Mouse (Mus musculus) hindbrain, embryonic 10.5 days (tissue): Measurements from ENCODE around the gene Map7d3. TPM values are rescaled to one million over a fixed set of nuclear protein-coding genes. Genes with fewer than 3 reads are reported as not detected.

Experiments
- DNase-seq: peaks from one replicate; pipeline ENCODE4 v3.0.0-alpha.2; 2017; ENCODE audit warnings: low spot score
- H3K27ac ChIP-seq: fragments of 300-500 bp; sonication (generic); 2 replicates; pipeline ENCODE4 v1.5.1; 2016; ENCODE audit warnings: mild to moderate bottlenecking, moderate library complexity
- H3K27me3 ChIP-seq: fragments of 300-500 bp; sonication (generic); 2 replicates; pipeline ENCODE4 v1.6.1; 2016; ENCODE audit warnings: mild to moderate bottlenecking; ENCODE audit not compliant: poor library complexity, insufficient read depth, severe bottlenecking
- H3K36me3 ChIP-seq: fragments of 300-500 bp; sonication (generic); 2 replicates; pipeline ENCODE4 v1.6.1; 2016; ENCODE audit warnings: mild to moderate bottlenecking, moderate library complexity
- H3K4me1 ChIP-seq: fragments of 300-500 bp; sonication (generic); replicated peaks from 2 replicates; pipeline ENCODE4 v1.6.1; 2016; ENCODE audit warnings: mild to moderate bottlenecking
- H3K4me3 ChIP-seq: fragments of 300-500 bp; sonication (generic); 2 replicates; pipeline ENCODE4 v1.5.1; 2016; ENCODE audit warnings: mild to moderate bottlenecking, moderate library complexity
- H3K9me3 ChIP-seq: fragments of 300-500 bp; sonication (generic); 2 replicates; pipeline ENCODE4 v1.6.1; 2016; ENCODE audit warnings: mild to moderate bottlenecking, moderate library complexity
- WGBS: fragments of 180-500 bp; shearing (Covaris S2); methylation state at CpG from one replicate; pipeline ENCODE4 v1.1.7; 2016; 5-methylcytosine and 5-hydroxymethylcytosine counted together
- polyA plus RNA-seq: library from polyadenylated mRNA; unstranded; fragments of >200 nt; fragmentation: Nextera tagmentation; extraction: Ambion mirVana; gene quantifications from 2 replicates; pipeline ENCODE4 v1.2.1, GENCODE M21; 2016

Gene Map7d3
- 2.1 and 2.4 TPM in 2 replicates for polyA plus RNA-seq

DNA sequence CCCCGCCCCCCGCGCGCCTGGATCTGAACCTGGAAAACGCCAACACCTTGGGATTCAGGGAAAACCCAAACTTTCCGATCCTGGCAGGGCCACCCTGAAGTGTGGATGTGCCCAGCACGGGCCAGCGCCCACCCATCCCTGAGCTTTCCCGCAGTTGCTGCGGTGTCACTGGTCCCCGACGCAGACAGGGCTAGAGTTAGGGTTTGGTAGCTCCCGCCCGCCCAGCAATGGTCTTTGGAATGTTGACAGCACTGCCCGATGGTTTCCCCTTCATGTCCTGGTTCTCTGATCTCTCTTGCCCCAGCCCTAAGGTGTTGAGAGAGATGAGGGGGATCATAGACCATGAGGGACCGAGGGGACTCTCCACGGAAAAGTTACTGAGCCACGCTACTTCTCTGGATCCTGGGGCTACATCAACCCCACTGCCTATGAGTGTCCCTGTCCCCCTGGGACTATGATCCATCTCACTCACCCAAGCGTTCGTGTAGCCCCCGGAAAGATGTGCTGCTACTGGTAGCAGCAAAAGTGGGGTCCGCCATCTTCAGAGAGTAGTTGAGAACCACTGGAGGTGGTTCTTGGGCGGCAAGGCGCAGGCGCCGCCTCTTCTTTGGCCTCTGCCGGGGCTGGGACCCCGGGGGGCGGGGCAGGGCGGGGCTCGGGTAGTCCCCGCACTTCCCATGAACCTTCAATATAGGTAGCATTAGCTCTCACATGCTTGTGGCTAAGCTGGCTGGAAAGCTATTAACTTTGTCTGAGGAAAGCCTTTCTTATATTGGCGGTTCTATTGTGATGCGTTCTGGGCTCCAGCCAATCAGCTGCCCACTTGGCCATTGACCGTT lies at the start of gene Map7d3:
Gene Map7d3, minus strand, starts transcription at position 562 of the 839 bp plus-strand sequence.
- Histone ChIP-seq H3K27me3 (no peaks in the 10 kb centered on the region), H3K27ac (peak within 1 kb of the TSS; percentile 70; the same call in 1 of the 2 replicates), H3K4me3 (peak within 1 kb of the TSS; percentile 57), H3K9me3 (no peaks in the 10 kb centered on the region), H3K36me3 (no peaks in the 10 kb centered on the region), H3K4me1 (no peaks in the 10 kb centered on the region)
- DNase-seq: peak; percentile 38
- WGBS: 26% methylated on average over 35 of the region's 35 CpGs

DNA sequence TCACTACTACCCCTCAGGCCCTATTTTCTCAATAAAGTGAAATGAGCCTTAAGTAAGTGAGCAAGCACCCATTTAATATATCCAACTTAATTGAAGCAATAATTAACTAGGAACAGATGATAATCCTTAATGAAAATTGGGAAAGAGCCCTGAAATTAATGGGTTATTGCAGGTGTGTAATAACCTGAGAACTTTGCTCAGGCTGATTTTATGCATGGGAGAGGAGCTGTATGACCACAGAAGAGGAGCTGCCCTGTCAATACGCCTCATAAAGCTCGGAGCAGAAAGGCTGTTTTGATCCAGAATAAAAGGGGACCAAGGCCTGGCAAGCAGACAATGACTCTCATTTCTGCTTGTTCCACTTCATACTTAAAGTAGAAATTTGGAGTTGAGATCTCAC lies 47.7 kb upstream of the Map7d3 start, which contains the start of gene Adgrg4:
Gene Adgrg4, plus strand, starts transcription at position 301 of the 400 bp plus-strand sequence.
- H3K36me3 ChIP-seq: no peaks in the 10 kb centered on the region
- WGBS: 81% methylated on average over 2 of the region's 2 CpGs
- no peak for DNase-seq

DNA sequence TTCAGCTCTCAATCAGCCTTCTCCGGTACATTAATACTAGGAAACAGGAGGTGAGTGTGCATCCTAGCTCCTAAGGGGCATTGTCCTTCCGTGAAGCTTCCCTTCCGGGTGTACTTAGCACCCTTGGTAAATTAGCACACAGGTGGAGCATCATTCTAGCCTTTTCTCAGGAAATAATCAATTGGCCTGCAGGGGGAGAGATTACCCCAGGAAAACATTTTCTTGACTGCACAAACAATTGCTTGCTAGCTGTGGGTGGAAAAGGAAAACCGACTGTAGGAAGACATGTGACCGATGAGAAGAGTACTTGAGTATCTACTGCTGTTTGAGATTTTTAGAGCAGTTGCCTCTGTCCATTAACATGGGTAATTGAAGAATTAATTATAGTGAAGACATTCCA lies 19.1 kb upstream of the Map7d3 start:
- no peaks in the 10 kb centered on the region for H3K36me3 ChIP-seq
- DNase-seq: no peak
- no peaks in the 10 kb centered on the region for H3K9me3 ChIP-seq
- WGBS: 79% methylated on average over 5 of the region's 5 CpGs
- H3K4me3 ChIP-seq: no peak overlapping the region
- no peak overlapping the region for H3K27ac ChIP-seq
- no peaks in the 10 kb centered on the region for H3K27me3 ChIP-seq
- no peaks in the 10 kb centered on the region for H3K4me1 ChIP-seq

More for the DNA sequence above, 47.7 kb upstream of the Map7d3 start, which contains the start of gene Adgrg4:
- no peaks in the 10 kb centered on the region for H3K4me1 ChIP-seq
- no peaks in the 10 kb centered on the region for H3K27me3 ChIP-seq
- H3K9me3 ChIP-seq: no peaks in the 10 kb centered on the region
- no peak within 1 kb of the TSS for H3K27ac ChIP-seq
- H3K4me3 ChIP-seq: no peak within 1 kb of the TSS

DNA sequence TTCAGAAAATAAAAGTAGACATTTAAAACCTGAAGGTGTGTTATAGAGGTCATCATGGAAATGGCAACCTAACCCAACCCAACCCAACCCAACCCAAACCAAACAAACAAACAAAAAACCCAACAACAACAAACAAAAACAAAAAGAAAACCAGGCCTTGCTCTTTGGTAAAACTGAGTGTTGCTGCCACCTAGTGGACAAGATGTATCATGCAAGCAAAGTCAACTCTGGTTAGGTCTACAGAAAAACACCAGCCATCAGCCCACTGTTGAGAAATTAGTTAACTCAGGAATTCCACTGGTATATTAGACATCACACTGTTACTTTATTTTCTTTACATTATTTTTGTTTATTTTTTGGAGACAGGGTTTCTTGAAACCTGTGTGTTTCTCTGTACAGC lies 17.2 kb upstream of the Map7d3 start:
- Histone ChIP-seq H3K36me3 (no peaks in the 10 kb centered on the region), H3K9me3 (no peaks in the 10 kb centered on the region), H3K4me3 (no peak overlapping the region), H3K27ac (no peak overlapping the region), H3K4me1 (no peaks in the 10 kb centered on the region), H3K27me3 (no peaks in the 10 kb centered on the region)
- DNase-seq: peak; percentile 6

DNA sequence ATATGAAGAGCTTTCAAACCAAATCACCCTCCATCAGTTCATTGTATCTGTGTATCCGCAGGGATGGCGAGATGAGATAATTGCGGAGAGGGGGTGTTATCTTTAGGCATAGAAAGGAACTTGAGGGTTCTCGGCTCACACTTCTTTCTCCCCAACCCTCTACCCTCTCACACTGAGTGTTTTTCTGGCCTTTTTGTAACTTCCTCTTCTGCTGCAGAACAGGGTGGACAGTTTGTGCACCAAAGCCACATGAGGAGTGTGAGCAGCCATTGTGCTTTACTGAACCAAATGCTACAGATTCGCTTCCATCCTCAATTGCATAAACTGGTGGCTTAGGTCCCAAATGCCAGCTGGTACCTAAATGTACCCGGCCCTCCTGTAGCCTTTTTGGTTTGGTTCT lies 13.7 kb upstream of the Map7d3 start:
- no peaks in the 10 kb centered on the region for H3K9me3 ChIP-seq
- H3K4me3 ChIP-seq: no peak overlapping the region
- no peaks in the 10 kb centered on the region for H3K27me3 ChIP-seq
- H3K27ac ChIP-seq: no peak overlapping the region
- H3K4me1 ChIP-seq: no peaks in the 10 kb centered on the region
- H3K36me3 ChIP-seq: no peaks in the 10 kb centered on the region
- WGBS: 85% methylated on average over 6 of the region's 6 CpGs
- DNase-seq: no peak

DNA sequence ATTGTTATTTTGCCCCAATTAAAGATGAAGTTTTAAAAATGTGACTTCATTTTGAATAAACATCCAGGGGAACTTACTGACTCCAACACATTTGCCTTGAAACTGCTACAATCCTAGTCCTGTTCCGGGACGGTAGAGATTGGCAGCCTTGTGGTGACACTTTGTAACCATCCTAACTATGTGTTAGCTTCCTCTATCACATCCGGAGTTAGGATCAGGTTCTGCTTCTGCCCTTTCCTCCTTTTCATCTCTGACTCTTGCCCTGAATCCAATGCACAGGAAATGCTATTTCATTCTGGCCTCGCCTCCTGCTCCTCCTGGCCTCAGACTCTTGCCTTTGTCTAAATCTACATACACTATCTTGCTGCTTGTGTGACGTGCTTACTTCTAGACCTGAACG lies 5.4 kb upstream of the Map7d3 start:
- DNase-seq: no peak
- Histone ChIP-seq H3K36me3 (no peaks in the 10 kb centered on the region), H3K27me3 (no peaks in the 10 kb centered on the region), H3K4me1 (no peaks in the 10 kb centered on the region), H3K27ac (no peak overlapping the region), H3K9me3 (no peaks in the 10 kb centered on the region), H3K4me3 (no peak overlapping the region)
- 81% methylated on average over 6 of the region's 6 CpGs for WGBS

DNA sequence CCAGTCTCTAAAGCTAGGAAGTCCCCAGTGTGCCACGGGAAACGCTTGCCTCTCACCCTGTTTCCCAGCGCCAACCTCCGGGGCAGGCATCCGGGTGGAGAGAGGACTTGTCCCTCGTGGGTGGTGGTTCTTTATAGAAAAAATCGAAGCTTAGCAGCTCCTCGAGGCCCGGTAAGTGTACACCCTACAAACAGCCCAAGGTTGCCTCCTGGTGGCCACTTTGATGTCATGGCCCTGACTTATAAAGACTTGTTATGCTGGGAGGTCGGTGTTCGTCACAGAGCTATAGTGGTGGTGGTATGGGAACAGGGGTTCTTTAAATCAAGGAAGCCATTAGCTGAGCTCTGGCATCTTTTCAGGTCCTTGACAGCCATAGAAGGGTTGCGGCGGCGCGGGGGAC lies 30.9 kb downstream of the Map7d3 start:
- H3K4me1 ChIP-seq: no peaks in the 10 kb centered on the region
- peak; percentile 34 for DNase-seq
- no peak overlapping the region for H3K4me3 ChIP-seq
- no peak overlapping the region for H3K27ac ChIP-seq
- H3K36me3 ChIP-seq: peaks cover 41% of the 10 kb centered on the region
- no peaks in the 10 kb centered on the region for H3K27me3 ChIP-seq
- 53% methylated on average over 15 of the region's 15 CpGs for WGBS
- no peaks in the 10 kb centered on the region for H3K9me3 ChIP-seq

DNA sequence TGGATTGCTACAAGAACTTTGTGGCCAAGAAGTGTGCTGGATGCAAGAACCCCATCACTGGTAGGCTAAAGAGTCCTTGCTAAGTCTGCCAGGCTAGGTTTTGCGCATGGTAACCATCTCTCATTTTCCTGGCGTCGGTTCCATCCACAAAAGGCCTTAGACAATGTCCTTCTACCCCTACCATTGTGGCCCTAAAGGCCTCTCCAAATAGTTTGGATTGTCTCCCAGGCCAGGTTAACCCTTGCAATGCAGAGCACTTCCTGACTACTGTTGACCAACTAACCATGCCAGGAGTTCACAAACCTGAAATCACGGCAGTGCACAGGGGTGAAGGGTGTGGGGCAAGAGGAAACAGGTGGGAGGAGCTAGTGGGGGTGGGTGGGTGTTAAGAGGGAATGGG lies 31.5 kb downstream of the Map7d3 start:
- no peak for DNase-seq
- no peaks in the 10 kb centered on the region for H3K9me3 ChIP-seq
- no peaks in the 10 kb centered on the region for H3K4me1 ChIP-seq
- no peaks in the 10 kb centered on the region for H3K27me3 ChIP-seq
- no peak overlapping the region for H3K27ac ChIP-seq
- peaks cover 41% of the 10 kb centered on the region for H3K36me3 ChIP-seq
- 80% methylated on average over 4 of the region's 4 CpGs for WGBS
- no peak overlapping the region for H3K4me3 ChIP-seq

DNA sequence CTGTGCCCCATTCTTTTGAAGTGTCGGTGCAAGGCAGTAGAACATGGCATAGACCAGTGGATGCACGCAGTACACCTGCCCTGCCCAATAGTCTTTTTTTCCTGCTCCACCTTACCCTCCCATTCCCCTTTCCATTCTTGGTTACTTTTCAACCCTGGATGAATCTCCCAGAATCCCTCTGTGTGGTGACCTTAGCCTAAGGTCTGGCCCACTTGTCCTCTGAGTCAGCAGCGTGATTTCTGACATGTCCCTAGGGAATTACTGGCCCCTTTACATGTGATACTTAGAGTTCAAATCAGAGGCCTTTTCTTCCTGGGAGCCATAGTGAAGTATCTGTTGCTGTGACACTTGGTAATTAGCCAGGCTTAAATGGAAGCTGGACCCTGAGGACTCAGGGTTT lies 34.6 kb downstream of the Map7d3 start:
- Histone ChIP-seq H3K4me1 (no peaks in the 10 kb centered on the region), H3K36me3 (peaks cover 29% of the 10 kb centered on the region), H3K9me3 (no peaks in the 10 kb centered on the region), H3K27ac (no peak overlapping the region), H3K4me3 (no peak overlapping the region), H3K27me3 (no peaks in the 10 kb centered on the region)
- 83% methylated on average over 3 of the region's 3 CpGs for WGBS
- no peak for DNase-seq

DNA sequence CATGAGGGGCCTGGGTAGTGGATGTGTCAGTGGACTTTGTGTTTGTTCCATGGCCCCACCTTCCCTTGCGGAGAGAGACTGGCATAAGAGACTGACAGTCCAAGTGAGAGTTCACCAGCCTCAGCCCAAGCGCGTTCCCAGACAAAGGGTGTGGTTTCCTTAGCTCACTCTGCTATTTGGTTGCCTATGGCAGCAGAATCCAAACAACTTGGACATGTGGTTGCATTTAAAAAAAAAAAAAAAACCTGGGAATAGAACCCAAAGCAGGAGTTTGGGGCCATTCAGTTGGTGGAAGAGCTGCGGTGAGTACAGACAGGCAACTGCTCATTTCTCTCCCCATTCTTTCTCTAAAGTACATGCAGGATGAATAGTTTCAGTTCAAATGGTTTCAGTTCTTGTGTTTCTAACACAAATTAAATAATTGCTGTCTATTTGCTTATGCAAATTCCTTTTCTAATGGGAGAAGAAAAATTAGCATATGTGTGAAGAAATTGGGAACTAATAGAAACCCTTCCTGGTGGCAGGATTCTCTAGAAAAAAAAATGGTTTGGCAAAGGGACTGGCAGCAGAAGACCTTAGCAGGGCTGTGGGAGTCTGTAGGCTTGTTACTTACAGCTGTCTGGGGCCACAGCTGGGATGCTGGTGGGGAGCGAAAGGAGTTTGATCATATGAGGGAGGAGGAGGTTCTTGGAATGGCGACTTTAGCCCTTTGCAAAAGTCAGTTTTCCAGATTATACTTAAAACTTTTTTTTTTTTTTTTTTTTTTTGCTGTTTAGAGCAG lies 35.7 kb downstream of the Map7d3 start:
- Histone ChIP-seq H3K27me3 (no peaks in the 10 kb centered on the region), H3K27ac (no peak overlapping the region), H3K36me3 (peaks cover 23% of the 10 kb centered on the region), H3K4me1 (no peaks in the 10 kb centered on the region), H3K4me3 (no peak overlapping the region), H3K9me3 (no peaks in the 10 kb centered on the region)
- 73% methylated on average over 6 of the region's 6 CpGs for WGBS
- no peak for DNase-seq

DNA sequence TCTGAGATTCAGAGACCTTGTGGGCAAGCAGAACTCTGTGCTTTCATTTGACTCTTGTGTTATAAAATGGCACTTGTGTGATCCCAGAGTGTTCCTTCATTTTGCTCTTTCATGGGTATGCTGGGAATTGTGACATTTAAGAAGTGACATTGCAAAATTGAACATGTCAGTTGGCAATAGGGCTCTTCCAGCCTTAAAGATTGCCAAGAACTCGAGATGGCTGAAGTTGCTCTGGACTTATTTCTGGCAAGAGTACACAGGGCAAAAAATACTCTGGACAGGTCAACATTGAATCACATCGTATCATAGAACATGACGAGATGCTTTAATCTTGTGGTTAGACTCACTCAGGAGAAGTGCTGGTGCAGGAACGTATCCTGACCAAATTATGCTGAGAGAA lies 48.8 kb downstream of the Map7d3 start:
- H3K9me3 ChIP-seq: no peaks in the 10 kb centered on the region
- no peak overlapping the region for H3K4me3 ChIP-seq
- H3K27me3 ChIP-seq: no peaks in the 10 kb centered on the region
- H3K36me3 ChIP-seq: no peaks in the 10 kb centered on the region
- no peaks in the 10 kb centered on the region for H3K4me1 ChIP-seq
- 92% methylated on average over 4 of the region's 4 CpGs for WGBS
- H3K27ac ChIP-seq: no peak overlapping the region
- DNase-seq: no peak

DNA sequence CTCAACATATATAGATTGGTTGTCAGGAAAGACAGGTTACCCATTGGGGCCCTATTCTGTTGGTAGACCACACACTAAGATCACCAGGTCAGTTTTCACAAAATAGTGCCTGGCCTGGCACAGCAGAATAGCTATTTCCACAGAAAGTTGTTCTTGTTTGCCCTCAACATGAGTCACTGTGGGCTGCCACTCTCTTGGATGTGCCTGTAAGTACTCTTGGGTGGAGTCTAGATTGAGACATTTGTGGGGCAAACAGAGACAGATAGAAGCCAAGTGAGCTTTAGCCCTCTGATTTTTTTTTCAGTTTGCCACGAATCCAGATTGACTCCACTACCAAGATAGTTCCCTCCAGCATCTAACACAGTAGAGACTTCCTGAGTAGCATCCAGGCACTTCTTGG lies 50.4 kb downstream of the Map7d3 start:
- no peak overlapping the region for H3K4me3 ChIP-seq
- H3K27ac ChIP-seq: no peak overlapping the region
- no peaks in the 10 kb centered on the region for H3K9me3 ChIP-seq
- no peaks in the 10 kb centered on the region for H3K27me3 ChIP-seq
- no peak for DNase-seq
- H3K36me3 ChIP-seq: no peaks in the 10 kb centered on the region
- 88% methylated on average over 1 of the region's 1 CpGs for WGBS
- H3K4me1 ChIP-seq: no peaks in the 10 kb centered on the region

DNA sequence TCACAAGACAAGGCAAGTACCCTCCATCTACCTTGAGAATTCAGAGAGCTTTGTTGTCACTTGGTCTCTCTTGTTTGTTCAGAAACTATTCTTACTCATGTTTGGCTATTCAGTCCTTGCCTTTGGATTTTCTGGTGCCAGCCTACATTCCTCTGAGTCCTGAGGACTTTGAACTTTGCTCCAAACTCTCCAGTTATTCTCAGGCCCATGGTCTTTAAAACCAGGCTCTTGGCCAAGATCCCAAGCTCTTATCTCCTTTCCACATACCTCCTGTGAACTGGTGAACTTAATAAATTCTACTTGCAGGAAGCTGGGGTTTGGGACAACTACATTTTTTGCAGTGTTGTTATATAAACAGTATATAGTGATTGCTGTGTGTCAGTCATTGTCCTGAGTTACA lies 52.3 kb downstream of the Map7d3 start:
- H3K4me3 ChIP-seq: no peak overlapping the region
- H3K27me3 ChIP-seq: no peaks in the 10 kb centered on the region

More for the DNA sequence above, 52.3 kb downstream of the Map7d3 start:
- no peaks in the 10 kb centered on the region for H3K4me1 ChIP-seq
- H3K9me3 ChIP-seq: no peaks in the 10 kb centered on the region
- H3K36me3 ChIP-seq: no peaks in the 10 kb centered on the region
- H3K27ac ChIP-seq: no peak overlapping the region
- DNase-seq: no peak
